Mouse (Mus musculus): ENCODE measurements at regions not wholly inside any gene's neighbourhood (a gene's known extent, or its start where the extent isn't known, plus 50 kb on each side); places are given as distances from the start of the nearest gene placed in this dataset.

DNA sequence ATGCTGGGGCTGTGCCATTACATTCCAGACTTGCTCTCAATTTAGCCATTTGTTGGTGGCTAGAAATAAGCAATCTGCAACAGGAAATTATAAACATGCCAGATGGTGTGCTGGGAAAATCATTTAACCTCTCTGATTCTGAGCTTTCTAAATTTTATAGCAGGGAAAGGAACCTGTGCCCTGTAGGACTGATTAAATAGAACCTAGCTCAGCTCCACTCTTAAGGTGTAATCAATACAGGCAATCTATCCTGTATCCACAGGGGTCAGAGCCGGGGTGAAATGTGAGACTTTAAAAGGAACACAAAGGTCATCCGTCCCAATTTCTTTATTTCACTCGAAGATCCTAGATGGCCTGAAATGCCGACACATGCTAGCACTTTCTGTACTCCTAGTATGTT, 596.4 kb upstream of the Fbxo33 start:
- TF ChIP-seq CTCF (IDR thresholded peaks at IDR 0.05; ENCODE audit: borderline replicate concordance, extremely low read depth, insufficient read depth, insufficient read length): no peak
- TF ChIP-seq POLR2A (IDR thresholded peaks at IDR 0.05; ENCODE audit: borderline replicate concordance, extremely low read depth, insufficient read depth, insufficient read length, poor library complexity, severe bottlenecking): no peak

Data from brain, embryonic 14.5 days (tissue).